Mouse (Mus musculus) embryonic stem cell, embryonic (primary cell): ENCODE measurements around the gene Proser2.

Experiments used
- CTCF ChIA-PET, 4 experiments: fragments of 300-600 bp in 2 of 4; fragments of 350-600 bp in 2 of 4; sonication (Branson Sonifier 250); formaldehyde crosslinking; loops; one replicate each; lab custom pipeline; 2022; ENCODE audit warnings: inconsistent platforms in 2 of 4; lab: Charles Lee
- POLR2A ChIA-PET, 4 experiments: fragments of 300-600 bp in 2 of 4; fragments of 350-600 bp in 2 of 4; sonication (Branson Sonifier 250); formaldehyde crosslinking; loops; one replicate each; lab custom pipeline; 2022; ENCODE audit warnings: antibody characterized with exemption in 4 of 4, inconsistent platforms in 1 of 4; lab: Charles Lee

Proser2 gene

DNA sequence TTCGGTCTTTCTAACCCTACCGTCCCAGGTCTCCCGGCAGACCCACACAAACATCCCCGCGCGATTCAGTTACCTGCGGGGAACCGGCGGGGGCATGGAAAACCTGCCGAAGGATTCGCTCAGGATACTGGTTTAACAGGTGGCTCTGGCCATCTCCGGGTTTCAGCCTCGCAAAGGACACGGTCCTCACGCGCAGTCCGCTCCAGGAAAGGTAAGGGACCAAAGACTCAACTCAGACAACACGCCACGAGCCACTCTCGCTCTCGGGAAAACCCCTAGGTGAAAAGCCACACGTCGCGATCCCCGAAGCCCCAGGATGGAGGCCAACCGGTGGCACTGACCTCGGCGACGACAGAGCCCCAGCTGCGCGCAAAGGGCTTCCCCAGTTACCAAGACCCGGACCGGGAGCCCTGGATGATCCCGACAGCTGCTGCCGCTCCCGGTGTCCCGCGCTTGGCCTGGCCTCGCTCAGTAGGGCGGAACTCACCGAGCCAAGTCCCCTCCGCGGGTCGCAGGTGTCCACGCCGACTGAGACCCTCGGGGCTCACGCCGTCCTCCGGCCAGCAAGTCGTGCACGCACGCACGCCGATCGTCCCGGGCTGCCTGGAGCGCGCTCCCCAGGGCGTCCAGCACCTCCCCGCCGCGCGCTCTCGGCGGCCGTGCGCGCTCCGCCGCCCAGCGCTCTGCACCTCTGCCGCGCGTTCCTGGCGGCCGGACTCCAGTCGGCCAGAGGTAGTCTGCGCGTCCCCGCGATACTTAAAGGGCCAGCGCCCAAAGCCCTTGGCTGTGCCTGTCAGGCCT lies at the start of gene Proser2:
Proser2 (minus strand) TSS at position 657 of the 801 bp plus-strand sequence.
- ChIA-PET POLR2A (interaction anchor here in 3 of 4 experiments (0.8 to 1.7 kb wide), 4 partner anchors 30 to 285 kb away, joined by 3 to 10 read pairs (median 3); partner anchors contain the start of genes Cdc123 (in 1 of the 3), Dhtkd1 (in 1 of the 3) and Nudt5 (in 1 of the 3)), CTCF (no interaction called here)

DNA sequence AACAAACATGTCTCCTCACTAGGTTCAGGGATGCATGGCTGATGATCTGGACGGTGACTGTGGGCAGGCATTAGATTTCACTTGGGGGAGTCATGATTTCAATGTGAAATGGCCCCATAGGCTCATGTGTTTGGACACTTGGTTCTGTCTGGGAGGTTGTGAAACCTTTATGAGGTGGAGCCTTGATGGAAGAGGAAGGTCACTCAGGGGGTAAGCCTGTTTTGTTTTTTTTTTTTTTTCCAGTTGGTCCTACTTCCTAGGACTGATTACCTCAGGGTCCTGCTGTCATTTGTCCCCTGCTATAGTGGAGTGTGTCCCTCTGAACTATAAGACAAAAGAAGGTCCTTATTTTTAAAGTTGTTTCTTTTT lies 49.7 kb upstream of the Proser2 start:
- ChIA-PET CTCF (interaction anchor here in 1 of 4 experiments (1.0 kb wide), 1 partner anchor 1100 kb away, joined by 7 read pairs; no protein-coding TSS in a partner anchor), POLR2A (no interaction called here)

DNA sequence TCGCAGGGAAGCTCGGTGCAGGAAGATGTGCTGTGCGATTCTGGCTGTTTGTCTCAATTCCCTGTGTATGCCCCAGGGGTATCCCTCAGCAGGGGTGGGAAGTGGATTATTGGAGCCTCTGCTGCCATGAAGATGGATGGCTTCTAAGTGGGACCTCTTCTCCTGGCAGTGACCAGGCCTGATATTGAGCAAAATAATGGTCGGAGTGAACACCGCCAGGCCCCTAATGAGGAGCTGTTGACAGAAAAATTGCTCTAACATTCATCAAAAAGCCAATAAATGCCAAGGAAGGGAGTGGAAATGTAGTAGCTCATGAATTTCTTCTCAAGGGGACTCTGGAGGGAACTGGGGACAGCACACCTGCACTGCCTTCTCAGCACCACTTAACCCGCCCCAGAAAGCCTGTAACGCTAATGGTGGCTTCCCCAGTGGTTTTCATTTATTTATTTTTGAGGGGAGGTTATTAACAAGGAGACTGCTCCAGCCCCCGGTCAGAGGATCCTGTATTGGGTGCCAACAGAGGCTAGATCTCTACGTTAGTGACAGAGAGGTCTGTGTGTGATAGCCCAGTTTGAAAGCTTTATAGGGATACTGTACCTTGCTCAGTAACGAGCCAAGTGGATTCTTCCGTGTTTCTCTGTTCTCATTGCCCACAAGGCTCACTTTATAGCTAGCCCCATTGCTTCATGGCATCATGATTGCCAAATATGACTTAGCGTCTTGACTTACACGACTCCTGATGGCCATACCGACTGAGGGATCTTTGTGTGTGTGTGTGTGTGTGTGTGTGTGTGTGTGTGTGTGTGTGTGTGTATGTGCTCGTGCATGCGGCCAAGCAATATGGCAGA lies 49.1 kb upstream of the Proser2 start:
- ChIA-PET CTCF (interaction anchor here in 1 of 4 experiments (0.7 to 1.0 kb wide), 2 partner anchors 410 to 1099 kb away, joined by 6 to 7 read pairs; no protein-coding TSS in a partner anchor), POLR2A (no interaction called here)

DNA sequence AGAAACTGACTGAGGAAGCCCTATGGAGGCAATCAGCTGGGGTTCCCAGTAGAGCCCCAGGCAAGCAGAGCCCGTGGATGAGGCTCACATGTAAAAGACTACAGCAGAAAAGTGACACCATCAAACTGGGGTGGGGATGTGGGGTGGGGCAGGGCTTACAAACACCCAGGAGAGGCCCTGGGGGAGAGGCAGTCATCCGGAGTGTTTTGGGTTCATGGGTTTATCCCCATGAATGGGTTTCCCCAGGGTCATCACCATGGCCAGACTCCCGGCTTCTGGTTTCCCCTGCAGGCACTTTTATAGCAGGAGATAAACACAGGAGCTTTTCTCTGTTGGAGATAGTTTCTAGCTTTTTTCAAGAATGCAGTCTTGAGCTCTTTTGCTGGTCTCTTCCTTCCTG lies 43.0 kb upstream of the Proser2 start:
- POLR2A ChIA-PET: interaction anchor here in 1 of 4 experiments (0.6 to 2.1 kb wide), 3 partner anchors 10 to 105 kb away, joined by 3 to 6 read pairs (median 3); no protein-coding TSS in a partner anchor
- CTCF ChIA-PET: interaction anchor here in 2 of 4 experiments (0.6 kb wide), 2 partner anchors 8 to 57 kb away, joined by 3 read pairs; no protein-coding TSS in a partner anchor

DNA sequence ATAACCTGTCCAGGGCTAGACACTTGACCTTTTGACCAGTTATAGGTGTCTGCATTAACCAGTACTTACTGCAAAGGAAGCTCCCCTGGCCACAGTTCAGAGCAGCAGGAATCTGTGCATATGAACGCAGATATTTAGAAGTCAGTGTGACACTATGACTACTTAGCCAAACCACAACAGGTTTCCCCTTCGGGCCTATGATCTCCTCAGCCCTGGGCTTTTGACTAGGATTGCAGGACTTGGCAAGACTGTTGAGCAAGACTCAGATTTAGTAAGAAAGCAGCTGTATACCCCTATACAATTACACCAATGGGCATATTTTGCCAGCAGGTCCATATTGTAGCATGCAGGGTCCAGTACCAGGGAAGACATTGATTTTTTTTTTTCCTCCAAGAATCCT lies 38.5 kb upstream of the Proser2 start:
- CTCF ChIA-PET: interaction anchor here in 2 of 4 experiments (1.0 to 1.5 kb wide), 7 partner anchors 10 to 205 kb away, joined by 3 to 6 read pairs (median 4); no protein-coding TSS in a partner anchor
- POLR2A ChIA-PET: interaction anchor here in 2 of 4 experiments (1.0 to 1.7 kb wide), 3 partner anchors 9 to 120 kb away, joined by 3 to 5 read pairs (median 3); no protein-coding TSS in a partner anchor

DNA sequence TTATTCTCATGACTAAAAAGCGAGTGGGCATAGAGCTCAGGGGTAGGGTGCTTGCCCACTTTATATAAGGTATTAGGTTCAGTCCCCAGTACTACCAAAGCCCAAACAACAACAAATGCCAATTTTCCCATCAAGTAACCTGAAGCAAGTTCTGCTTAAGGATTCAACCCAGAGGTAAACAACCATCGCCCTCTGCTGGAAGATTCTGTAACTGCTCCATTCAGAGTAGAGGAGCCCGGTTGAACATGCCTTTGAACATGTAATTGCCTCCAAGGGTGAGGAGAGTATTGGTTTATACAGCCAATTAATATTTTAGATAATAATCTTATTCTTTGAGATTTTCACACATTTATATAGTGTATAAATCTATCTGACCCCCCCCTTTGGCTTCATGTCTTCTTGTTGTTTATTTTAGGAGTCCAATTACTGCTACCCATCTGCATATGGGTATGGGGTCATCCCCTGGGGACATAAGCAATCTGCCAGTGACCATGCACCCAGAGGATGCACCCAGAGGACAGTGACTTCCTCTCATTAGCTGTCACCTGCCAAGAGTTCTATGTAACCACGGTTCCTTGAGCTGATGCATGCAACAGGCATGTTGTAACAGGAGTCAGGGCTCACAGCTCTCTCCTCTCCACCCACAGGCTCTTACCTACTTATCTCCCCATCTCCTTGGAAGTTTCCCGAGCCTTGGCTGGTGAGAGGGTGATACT lies 38.0 kb upstream of the Proser2 start:
- ChIA-PET CTCF (interaction anchor here in 2 of 4 experiments (0.7 to 1.5 kb wide), 10 partner anchors 9 to 205 kb away, joined by 3 to 6 read pairs (median 4); no protein-coding TSS in a partner anchor), POLR2A (interaction anchor here in 2 of 4 experiments (1.0 to 1.7 kb wide), 4 partner anchors 8 to 120 kb away, joined by 3 to 5 read pairs (median 3); no protein-coding TSS in a partner anchor)

DNA sequence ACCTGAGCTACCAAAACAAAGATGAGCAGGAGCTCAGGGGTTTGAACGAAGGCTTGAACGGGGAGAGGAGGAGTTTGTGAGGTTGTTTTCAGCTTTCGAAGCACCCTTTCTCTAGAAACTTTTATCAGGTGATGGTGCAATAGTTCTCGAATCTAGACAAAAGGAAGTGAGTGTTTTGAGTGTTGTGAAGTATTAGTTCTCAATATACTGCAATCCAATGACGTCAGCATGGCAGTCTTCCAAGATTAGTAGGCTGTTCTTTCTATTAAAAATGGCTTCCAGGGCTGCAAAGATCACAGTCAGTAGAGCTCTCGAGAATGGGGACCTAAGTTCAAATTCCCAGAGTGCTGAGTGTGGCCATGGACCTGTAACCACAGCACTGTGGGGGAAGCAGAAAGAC lies 35.8 kb upstream of the Proser2 start:
- ChIA-PET CTCF (interaction anchor here in 2 of 4 experiments (0.6 to 0.7 kb wide), 2 partner anchors 7 to 89 kb away, joined by 3 read pairs; no protein-coding TSS in a partner anchor), POLR2A (interaction anchor here in 1 of 4 experiments (1.0 kb wide), 1 partner anchor 29 kb away, joined by 4 read pairs; no protein-coding TSS in a partner anchor)

DNA sequence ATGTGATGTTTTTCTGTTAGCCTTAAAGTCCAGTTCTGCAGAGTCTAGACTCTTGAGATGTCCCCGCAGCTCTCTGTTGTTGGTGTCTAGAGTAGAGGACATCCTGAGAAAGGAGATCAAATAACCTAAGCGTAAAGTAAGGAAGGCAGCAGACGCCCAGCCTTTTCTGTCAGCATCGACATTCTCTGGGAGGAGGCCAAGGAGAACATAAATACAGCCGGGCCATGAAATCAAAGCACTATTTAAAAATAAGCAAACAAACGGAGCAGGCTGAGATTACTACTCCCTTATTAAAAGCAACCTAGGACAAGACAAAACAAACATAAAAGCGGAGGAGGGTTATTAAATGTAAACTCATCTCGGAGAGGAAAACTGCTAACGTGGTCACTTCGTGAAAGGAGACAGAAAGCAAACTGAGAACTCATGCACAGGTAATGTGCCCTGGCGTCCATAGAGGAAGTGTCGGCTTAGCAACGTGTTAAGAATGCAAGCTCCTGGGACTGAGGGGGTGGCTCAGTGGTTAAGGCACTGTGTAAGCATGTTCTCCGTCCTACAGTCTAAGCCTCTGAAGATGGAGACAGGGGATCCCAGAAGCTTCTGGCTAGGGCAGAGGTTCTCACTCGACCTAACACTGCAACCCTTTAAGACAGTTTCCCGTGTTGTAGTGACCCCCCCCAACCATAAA lies 34.7 kb upstream of the Proser2 start:
- ChIA-PET CTCF (interaction anchor here in 1 of 4 experiments (0.5 to 0.6 kb wide), 2 partner anchors 8 to 931 kb away, joined by 3 read pairs; no protein-coding TSS in a partner anchor), POLR2A (interaction anchor here in 1 of 4 experiments (1.0 kb wide), 2 partner anchors 28 to 105 kb away, joined by 3 to 4 read pairs; no protein-coding TSS in a partner anchor)

DNA sequence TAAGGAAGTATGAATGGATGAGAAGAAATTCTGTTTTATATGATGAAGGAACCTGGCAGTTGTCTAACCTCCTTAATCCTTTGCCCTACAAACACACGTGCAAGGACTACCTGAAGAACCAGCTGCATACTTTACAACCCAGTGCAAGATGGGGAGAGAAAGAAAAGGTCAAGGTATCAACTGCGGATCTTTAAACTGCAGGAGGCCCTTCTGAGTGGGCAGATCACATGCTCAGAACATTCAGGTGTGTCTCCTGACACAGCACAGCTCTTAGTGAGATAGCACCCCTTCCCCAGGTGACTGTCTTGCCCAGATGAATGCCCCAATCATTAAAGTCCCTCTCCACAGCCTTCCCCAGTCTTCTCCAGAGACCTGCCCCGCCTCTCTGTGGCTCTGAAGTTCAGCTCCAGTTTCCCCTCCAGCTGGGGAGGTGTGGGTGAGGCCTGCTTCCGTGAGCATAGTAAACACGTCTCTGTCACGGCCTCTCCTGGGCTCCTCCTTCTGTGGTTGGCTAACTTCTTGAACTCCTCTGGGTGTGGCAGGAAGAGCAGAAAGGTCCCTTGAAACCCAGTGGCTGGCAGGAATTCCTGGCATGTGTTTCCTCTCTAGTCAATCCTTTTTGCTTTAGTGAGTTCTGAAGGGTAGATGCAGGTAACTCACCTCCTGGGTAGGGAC lies 32.5 kb upstream of the Proser2 start:
- POLR2A ChIA-PET: interaction anchor here in 3 of 4 experiments (1.0 to 1.9 kb wide), 11 partner anchors 12 to 216 kb away, joined by 3 to 15 read pairs (median 3); no protein-coding TSS in a partner anchor
- CTCF ChIA-PET: interaction anchor here in 1 of 4 experiments (0.6 kb wide), 1 partner anchor 91 kb away, joined by 3 read pairs; no protein-coding TSS in a partner anchor

DNA sequence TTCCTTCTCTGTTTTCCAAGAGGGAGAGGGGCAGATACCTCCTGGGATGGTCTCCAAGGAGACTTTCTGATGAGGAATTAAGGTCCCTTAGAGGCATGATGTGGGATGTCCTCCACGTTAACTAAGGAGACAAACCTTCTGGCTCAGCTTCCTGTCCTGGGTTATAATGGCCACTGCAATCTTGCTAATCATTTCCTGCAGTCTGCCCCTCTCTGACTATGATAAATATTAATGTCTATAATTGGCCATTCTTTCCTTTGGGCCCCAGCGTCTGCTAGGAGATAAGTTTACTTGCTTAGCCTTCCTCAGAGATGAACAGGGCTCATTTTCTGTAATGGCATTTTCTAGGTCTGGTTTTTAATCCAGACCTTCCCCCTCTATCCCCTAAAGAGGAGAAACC lies 29.7 kb upstream of the Proser2 start:
- ChIA-PET POLR2A (interaction anchor here in 3 of 4 experiments (0.6 to 1.0 kb wide), 6 partner anchors 9 to 74 kb away, joined by 3 to 6 read pairs (median 3); no protein-coding TSS in a partner anchor), CTCF (no interaction called here)

DNA sequence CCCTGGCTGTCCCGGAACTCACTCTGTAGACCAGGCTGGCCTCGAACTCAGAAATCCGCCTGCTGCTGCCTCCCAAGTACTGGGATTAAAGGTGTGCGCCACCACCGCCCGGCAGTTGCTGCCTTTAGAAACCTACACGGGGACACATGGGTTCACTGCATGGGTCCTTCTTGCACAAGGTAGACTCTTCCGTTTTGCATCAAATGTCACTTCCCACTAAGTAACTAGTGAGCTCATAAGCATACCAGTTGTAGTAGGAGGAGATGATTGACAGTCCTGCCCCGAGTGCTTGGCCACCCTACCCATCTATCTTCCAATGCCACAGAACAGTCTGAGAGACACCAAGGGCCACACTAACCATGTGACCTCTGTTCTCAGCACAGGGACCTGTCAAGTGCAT lies 29.2 kb upstream of the Proser2 start:
- CTCF ChIA-PET: interaction anchor here in 1 of 4 experiments (0.8 kb wide), 1 partner anchor 9 kb away, joined by 4 read pairs; no protein-coding TSS in a partner anchor
- POLR2A ChIA-PET: interaction anchor here in 3 of 4 experiments (0.6 to 1.5 kb wide), 6 partner anchors 9 to 73 kb away, joined by 3 to 6 read pairs (median 3); no protein-coding TSS in a partner anchor

DNA sequence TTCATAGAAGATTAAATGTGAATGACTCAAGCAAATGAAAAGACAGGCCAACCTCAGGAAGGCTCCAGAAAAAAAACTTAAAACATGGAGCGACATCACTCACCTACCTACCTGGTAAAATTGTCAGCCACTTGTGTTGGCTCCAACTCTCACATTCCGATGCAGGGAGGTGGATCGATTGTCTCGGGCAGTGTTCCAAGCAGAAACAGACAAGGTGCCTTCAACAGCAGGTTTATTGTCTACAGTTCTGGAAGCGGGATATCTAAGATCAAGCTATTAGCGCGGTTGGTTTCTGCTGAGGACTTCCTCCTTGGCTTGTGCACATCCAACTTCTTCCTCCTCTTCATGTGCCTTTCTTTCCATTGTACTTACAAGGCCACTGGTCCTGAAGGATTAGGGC lies 27.6 kb upstream of the Proser2 start:
- POLR2A ChIA-PET: interaction anchor here in 1 of 4 experiments (1.5 kb wide), 1 partner anchor 34 kb away, joined by 4 read pairs; no protein-coding TSS in a partner anchor
- CTCF ChIA-PET: no interaction called here

DNA sequence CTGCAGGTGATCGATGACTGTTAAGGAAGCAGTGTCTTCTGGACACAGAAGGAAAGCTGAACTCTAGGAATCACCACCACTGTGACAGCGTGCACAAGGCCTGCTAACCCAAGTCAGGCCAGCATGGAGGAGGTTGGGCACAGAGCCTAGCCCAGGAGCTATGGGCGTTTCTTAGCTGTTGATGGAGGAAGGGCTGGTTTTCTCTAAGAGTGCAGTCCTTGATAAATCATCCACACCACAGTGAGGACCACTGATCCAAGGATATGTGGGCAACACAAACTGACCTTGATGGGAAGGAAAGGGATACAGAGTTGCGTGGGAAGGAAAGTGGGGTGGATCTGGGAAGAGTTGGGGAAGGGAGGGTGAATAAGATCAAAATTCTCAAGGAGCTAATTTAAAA lies 27.2 kb upstream of the Proser2 start:
- CTCF ChIA-PET: no interaction called here
- POLR2A ChIA-PET: no interaction called here

DNA sequence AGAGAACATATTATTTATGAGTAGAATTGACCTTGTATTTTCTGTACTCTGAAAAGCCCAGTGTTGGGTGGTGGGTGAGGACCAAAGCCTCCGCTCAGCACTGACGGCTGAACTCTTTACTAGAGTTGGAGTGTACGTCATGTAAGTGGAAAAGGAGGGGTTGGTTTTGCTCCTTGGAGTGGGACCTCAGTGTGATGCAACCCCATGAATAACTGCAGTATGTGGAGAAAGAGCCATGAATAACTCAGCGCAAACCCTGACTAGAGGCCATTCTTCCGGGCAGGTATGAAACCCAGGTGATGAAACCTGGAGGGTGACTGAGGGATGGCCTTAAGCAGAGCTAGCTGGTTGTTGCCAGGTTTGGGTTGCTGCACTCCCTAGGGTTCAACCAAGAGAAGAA lies 19.8 kb upstream of the Proser2 start:
- CTCF ChIA-PET: no interaction called here
- POLR2A ChIA-PET: interaction anchor here in 1 of 4 experiments (1.4 kb wide), 1 partner anchor 227 kb away, joined by 3 read pairs; no protein-coding TSS in a partner anchor

DNA sequence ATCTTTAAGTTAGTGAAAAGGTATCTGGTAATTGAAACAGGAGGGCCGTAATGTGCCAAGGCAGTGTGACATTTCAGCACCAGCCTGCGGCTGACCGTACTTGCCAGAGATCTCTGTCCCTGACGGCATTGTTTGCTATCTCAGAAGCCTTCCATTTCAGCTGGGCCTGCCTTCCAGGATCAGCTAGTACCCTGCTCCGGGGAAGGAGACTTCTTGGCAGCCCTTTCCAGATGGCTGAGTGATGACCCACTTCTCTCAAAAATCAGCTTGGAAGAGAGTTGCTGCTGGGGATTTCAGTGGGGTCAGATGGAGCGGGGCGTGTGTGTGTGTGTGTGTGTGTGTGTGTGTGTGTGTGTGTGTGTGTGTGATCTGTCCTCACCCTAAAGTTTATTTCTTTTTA lies 16.9 kb upstream of the Proser2 start:
- ChIA-PET CTCF (no interaction called here), POLR2A (no interaction called here)

DNA sequence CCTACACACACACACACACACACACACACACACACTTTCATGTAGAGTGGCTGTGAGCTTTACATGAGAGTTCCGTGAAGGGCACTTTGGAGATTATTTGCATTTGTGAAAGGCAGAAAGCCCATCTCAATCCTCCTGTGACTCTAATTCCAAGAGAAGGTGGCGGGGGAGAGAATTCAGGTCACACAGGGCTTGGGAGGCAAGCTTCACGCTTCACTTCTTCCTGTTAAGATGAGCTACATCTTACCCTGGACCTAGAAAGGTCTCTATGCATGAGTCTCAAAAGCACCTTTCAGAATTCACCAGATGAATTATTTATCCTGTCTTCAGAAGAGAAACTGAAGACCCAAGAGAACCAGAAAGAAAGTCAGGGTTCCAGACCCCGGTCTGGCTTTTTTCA lies 16.2 kb upstream of the Proser2 start:
- ChIA-PET POLR2A (interaction anchor here in 1 of 4 experiments (1.3 kb wide), 1 partner anchor 13 kb away, joined by 3 read pairs; no protein-coding TSS in a partner anchor), CTCF (interaction anchor here in 1 of 4 experiments (0.7 kb wide), 1 partner anchor 1045 kb away, joined by 4 read pairs; no protein-coding TSS in a partner anchor)
